Mouse (Mus musculus) olfactory bulb, adult 2 months (tissue): ENCODE results near the gene E030018B13Rik.

Experiments used
- CTCF ChIP-seq: fragments of 200-500 bp; IDR thresholded peaks from 2 replicates; pipeline ENCODE4 v1.5.1; 2012; ENCODE audit warnings: low read depth, mild to moderate bottlenecking, low read length, moderate library complexity; ENCODE audit not compliant: insufficient read depth
- POLR2A ChIP-seq: fragments of 200-500 bp; IDR thresholded peaks from 2 replicates; pipeline ENCODE4 v1.6.1; 2012; ENCODE audit warnings: mild to moderate bottlenecking, low read depth, low read length, moderate library complexity; ENCODE audit not compliant: insufficient read depth

GRCm38 (mm10) chr7:63947514-63948487 is 31.1 kb downstream of the E030018B13Rik start:
- TF ChIP-seq POLR2A (no peak), CTCF (no peak)
